Mouse (Mus musculus) retina, adult 2 months (tissue): ENCODE results near the gene Map3k15.

Experiments
- DNase-seq: peaks from one replicate; pipeline ENCODE4 v3.0.0-alpha.2; 2012; ENCODE audit warnings: low read depth, low spot score

The Map3k15 gene

DNA sequence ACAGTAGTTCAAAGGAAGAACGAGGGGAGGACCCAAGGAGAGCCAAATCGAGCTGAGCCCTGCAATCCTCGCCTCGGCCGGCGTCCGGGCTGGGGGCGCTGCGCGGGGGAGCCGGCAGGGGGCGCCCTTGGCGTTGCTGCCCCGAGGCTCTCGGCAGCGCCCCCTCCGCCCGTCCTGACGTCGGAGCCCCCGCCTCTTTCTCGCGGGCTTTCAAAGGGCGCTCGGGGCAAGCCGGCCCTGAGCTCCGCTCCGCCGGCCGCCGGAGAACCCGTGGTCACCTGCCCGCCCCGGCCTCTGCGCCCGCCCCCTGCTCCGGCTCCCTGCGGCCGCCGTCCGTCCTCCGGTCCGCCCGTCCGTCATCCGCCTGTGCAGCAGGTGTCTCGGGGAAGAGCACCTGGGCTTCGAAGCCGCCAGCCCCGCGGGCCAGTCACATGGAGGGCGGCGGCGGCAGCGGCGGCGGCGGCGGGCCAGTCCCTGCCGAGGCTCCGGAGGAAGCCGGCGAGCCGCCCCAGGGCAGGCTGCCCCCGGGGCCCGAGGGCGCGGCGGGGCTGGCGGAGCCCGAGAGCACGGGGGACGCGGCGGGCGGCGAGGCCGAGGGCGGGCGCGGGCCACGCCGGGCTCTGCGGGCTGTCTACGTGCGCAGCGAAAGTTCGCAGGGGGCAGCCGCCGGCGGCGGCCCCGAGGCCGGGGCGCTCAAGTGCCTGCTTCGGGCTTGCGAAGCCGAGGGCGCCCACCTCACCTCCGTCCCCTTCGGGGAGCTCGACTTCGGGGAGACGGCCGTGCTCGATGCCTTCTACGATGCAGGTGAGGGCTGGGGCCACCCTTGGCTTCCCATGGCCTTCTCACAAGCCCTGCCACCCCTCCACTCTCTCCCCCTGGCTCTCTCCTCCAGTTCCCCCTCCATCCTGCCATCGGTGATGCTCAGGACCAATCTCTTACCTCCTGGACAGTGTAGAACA is at the start of gene Map3k15:
Gene Map3k15, plus strand, starts transcription at position 432 of the 959 bp plus-strand sequence.
- DNase-seq: no peak

DNA sequence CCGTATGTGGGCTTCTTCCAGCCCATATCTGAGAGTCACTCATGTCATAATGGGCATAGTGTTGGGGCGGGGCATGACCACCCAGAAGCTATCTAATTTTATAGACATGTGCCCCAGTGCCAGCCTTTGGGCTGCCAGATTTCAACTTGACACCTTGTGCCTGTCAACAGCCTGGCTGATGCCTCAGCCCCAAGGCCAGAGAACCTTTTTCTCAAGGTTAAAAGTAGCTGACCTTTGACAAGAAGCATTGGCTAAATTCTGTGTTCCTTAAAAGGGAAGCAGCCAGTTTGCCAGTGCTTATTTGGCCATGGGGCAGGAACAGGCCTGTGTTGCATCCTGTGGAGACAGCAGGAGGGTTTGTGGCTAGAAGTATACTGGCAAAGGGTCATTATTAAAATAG is 45.7 kb upstream of the Map3k15 start:
- DNase-seq: no peak

DNA sequence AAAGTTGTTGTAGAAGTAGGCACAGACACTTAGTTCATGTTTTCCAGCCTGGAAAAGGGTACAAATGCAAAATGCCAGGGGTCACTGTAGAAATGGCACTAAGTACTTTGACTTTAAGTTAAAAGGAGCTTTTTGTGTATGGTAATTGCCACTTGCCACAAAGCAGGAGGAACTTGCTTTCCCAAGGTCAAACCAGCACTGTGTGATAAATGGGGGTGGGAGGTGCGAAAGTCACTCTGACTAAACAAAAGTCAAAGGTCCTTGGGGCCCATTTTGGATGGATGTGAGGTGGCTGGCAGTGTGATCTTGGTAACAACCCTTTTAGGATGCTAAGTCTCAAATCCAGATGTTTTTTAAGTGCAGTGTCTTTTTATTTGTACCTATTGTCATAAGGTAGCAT is 44.6 kb upstream of the Map3k15 start:
- no peak for DNase-seq

DNA sequence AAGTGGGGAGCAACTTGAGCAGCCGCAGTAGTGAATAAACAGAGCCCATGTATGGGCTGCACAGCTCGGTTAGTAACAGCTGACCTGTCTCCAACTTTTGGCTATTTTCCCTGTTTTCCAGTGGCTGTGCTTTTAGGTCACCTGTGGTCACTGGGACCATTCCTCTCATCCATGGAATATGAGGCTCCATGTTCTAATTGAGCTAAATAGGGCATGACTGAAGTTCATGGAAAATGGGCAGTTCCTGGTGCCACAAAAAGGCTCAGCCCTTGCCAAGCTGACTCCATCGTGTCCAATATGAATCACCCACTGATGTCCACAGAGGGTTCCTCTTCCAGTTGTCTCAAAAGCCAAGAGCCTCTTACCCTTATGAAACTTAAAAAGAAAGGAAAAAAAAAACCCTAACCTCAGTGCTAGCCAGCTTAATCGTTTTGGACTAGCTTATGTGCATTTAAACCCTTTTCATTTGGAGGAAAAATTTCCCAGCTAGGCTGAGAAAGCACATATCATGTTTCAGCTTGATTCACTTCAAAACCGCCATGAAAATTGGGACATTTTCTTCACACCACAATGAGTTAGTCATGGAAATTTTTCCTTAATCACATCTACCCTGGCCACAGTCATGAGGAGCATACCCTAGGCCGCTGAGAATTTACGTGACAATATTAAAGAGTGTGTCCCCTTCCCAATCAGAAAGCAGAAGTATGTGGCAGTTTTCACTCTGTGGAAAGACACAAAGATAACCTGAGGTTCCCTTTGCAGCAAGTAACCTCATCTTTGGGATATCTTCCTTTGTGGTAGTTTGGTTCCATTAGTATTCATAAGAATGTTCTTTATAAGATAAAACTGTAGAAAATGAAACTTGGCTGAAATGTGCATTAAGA is 34.4 kb upstream of the Map3k15 start:
- DNase-seq: no peak

DNA sequence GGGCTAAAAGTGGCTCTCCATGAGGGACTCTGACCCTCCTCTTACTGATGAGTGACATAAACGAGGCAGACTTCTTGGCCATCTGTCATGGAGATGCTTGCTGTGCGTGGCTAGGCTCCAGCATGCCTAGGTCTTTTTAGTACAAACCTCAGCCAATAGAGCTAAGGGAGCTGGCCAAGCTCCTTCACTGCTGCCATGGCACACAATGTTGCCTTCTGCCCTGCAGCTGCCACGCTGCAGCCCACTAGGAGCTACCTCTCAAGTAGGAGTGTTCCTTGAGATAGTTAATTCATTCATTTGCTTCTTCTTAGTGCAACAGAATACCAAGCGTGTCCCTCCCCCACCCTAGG is 33.8 kb upstream of the Map3k15 start:
- no peak for DNase-seq

DNA sequence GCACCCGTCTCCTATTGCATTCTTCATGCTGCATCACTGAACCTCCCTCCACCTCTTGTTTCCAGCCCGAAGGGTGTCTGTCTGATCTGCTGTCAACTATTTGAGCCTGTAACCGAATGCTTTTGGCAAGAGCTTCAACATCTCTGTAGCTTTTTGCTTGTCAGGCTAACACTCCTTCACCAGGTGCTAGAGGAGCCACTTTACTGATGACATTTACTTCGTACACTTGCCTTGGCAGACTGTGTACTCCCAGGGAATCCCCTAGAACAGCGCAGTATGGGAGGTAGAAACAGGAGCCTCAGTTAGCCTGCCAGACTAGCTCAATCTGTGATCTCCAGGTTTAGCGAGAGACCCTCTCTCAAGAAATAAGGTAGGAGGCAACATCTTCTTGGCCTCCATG is 32.8 kb upstream of the Map3k15 start:
- DNase-seq: no peak

DNA sequence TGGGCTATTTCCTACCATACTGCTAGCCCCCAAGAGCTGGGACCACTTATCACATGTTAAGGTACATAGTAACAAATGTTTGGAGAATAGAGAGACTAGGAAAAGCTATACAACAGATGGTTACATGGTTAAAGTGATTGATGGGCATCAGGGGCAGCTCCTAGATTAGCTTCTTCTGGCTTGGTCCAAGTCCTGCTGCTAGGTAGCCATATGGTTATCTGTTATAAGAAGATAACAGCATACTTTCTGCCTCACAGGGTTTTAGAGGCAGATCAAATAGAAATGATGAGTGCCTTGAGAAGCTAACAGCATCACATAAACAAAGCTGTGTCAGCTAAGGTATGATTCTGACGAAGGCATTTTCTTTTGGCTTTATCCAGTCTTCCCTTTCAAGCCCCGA is 26.8 kb upstream of the Map3k15 start:
- no peak for DNase-seq

DNA sequence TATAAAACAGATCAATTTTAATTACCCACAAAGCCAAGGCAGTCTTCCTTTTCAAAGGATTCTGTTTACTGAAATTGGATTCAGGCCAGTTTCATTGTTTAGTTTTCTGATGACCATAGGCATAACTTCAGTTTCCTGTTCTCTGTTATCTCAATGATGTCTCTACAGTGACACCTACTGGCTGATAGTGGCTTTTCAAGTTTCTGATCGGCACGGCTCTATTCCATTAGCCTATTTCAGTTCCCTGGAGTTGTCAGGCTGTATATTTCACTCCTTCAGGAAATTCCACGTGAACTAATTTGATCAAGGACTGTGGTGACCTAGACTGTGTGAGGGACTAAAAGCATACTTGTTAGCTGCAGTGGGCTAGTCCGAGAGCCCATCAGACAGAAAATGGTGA is 25.0 kb upstream of the Map3k15 start:
- peak; percentile 41 for DNase-seq

DNA sequence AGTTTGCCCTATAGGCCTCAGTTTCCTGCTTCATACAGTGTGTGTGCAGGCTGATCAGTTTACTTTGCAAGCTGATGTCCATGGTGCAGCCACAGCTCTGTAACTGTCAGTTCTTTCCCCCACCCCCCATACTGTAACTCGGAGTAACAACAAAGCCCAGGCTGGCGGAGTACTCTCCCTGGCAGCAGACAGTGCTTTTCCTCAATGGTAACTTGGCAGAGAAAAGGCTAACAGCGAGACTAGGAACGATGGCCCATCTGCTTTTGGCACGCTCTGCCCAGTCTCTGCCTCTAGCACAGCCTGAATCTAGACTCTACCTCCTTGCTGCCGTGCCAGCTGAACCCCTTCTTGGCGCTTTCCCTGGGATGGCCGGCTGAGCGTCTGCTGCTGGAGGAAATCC is 24.3 kb upstream of the Map3k15 start:
- DNase-seq: no peak

DNA sequence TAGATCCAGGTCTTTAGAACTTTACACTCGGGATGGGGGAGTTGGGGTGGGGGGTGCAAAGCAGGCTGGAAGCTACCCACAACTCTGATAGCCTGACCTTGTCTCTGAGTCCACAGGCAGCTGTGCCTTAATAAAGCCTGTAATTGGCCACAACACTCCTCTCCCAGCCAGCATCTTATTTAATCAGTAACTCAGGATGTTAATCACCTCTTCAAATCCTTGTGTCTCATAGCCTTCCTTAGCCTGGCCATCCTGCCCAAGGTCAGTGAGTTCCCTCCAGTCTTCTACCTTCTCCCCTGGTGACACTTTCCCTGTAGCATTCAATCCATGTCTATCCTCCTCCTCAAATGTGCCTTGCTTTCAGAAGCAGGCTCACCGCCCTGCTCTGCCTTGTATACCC is 19.2 kb upstream of the Map3k15 start:
- DNase-seq: no peak

DNA sequence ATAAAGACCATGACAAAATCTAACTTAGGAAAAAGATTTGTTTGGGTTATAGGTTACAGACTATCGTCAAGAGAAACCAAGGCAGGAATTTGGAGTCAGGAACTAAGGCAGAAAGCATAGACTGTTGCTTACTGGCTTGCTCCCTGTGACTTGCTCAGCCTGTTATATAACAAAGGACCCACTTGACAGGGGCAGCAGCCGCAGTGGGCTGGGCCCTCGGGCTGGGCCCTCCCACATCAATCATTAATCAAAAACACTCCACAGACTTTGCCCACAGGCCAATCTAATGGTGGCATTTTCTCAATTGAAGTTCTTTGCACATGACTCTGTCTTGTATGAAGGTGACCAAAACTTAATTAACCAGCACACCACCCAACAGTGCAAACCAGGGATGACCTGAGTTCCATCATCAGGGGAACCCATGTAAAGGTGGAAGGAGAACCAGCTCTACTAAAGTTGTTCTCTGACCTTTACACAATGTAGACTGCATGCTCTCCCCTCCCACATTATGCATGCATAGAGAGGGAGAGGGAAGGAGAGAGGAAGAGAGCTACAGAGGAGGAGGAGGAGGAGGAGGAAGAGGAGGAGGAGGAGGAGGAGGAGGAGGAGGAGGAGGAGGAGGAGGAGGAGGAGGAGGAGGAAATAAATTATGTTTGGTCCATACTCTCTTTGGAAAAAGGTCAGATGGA is 17.0 kb upstream of the Map3k15 start:
- DNase-seq: no peak

DNA sequence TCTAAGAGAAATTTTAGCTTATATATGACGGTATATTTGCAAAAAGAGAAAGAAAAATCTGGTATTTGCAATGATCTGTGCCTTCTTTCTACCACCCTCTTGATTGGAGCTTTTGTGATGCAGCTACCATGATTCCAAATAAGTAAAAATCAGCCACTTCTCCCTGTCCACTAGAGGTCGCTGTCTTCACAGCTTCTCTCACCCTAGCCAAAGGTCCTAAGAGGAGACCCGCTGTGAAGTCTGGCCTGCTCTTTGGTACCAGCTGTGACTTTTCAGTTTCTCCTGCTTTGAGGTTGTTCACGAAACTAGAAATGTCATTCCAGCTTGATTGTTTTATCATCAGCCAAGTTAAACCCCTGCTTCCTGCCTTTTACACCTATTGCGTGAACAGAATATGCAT is 14.5 kb upstream of the Map3k15 start:
- DNase-seq: peak; percentile 11

DNA sequence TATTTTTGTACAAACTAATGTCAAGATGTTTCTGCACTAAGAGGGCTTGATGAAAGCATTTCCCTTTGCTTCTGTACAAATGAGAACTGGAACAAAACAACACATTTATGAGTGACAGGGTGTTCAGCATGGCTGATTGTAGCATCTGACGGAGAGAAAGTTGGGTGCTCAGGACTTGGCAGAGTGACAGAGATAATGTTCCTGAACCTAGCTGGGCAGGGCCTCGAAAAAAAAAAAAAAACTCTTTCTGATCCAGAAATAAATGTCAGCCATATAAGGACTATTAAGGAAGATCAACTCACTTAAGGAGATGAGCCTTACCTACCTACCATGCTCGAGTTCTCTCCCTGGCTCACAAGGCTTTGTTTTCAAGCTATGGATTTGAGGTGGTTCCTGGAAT is 12.0 kb upstream of the Map3k15 start:
- no peak for DNase-seq

DNA sequence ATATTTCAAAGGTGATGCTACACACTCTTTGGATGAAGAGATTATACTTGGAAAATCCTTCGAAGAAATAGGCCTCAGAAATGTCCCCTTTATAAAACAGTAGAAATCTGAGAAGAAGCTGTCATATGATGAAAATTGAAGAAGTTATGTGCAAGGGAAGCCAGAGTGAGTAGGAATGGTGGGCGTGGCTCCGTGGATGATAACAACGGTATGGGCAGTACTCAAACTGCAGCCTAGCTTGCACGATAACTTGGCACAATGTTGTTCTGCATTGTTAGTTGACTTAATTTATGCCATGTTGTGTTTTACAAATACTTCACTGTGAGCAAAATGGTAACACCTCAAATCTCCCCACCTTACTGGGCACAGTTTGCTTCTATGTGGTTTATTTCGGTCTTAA is 7.6 kb downstream of the Map3k15 start:
- DNase-seq: no peak

DNA sequence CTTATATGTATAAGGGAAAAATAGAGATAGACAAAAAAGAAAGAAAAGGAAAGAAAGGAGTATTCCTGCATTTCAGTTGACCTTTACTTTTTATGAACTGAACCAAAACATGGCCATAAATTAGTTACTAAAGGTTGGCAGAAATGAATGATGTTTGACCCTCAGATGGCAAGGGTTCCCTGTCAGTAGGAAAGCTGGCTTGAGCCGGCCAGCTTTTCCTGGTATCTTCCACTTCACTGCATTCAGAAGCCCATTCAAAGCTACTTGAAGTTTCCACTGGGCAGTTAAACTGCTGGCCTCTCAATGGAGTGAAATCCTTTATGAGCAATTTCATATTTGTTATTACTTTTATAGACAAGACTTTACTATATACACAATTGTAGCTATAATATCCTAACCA is 65.1 kb downstream of the Map3k15 start:
- DNase-seq: no peak

DNA sequence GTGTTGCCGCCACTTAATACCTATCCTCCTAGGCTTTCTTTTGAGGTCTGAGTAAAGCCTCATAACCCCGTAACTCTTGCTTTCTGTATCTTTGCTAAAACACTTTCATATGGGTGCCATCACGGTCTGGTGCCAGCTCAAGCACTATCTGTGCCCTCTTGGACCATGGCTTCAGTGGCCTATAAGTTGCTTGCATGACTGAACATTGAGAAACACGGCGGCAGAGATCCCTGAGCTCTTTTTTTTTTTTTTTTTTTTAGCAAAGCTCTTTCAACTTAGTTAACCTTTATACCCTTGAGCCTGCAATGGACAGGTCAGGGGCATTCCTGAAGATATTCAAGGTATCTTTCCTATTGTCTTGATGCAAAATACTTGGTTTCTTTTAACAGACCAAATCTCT is 66.4 kb downstream of the Map3k15 start:
- DNase-seq: no peak

DNA sequence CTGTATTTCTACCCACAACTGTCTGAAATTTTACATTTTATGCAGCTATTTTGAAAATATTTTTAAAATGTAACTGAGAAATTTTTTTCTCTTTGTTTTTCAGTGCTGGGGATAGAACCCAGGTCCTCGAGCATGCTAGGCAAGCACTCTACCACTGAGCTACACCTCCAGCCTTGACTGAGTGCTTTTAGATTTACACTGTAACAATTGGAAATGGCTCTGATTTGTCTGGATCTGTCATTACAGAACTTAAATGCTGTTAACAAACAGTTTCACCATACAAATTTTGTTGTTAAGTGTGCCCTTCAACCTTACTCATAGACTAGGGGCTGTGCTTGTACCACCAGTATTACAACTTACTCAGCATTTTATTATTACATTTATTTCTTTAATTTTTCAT is 103.7 kb downstream of the Map3k15 start:
- DNase-seq: no peak

DNA sequence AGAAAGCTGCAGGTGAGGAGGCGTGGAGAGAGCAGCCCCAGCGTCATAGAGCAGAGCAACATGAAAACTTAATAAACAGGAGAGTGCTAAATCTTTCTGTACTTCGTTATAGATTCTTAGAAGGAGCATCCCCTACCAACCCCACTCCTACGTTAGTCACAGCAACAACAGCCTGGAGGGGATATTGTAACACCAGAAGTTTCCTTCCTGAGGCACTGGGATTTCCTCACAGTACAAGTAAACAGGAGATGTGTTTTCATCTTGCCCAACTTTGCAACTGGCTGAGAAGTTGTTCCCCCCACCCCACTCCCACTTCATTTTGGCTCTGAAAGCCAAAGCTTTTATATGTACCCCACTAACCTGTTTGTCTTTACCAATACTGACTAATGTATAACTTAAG is 119.6 kb downstream of the Map3k15 start:
- no peak for DNase-seq

DNA sequence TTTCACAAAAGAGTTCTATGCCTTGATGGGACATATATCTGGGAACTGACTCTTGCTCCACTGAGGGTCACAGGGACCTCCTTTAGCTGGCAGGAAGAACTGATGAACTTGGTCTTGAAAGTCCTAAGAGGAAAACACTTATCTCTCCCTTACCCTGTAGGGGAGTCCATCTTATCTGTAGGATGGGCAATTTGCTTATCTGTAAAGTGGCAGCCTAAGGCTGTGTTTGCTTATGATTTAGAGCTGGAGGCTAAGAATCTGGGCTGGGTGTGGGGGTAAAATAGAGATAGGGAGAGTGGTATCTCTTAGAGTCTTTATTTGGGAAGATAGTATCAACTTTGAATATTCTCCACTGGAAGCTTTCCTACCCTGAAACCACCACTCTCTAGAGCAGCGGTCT is 125.5 kb downstream of the Map3k15 start:
- no peak for DNase-seq

DNA sequence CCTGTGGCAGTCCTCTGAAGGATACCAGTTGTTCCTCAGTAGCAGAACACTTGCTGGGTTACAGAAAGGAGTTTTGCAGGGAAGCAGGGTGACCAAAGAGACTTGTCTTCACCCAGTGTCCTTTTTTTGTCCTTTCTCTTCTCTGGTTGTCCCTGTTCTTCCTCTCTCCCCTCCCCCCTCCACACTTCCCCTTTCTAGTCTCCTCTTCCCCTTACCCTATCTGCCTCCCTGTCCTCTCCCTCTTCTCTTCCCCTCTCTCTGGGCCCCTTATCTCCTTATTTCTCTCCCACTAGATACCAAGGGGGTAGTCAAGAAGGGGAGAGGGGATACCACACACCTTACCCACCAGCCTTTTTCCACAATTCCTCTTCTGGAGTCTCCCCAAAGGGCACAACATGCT is 127.8 kb downstream of the Map3k15 start:
- no peak for DNase-seq

DNA sequence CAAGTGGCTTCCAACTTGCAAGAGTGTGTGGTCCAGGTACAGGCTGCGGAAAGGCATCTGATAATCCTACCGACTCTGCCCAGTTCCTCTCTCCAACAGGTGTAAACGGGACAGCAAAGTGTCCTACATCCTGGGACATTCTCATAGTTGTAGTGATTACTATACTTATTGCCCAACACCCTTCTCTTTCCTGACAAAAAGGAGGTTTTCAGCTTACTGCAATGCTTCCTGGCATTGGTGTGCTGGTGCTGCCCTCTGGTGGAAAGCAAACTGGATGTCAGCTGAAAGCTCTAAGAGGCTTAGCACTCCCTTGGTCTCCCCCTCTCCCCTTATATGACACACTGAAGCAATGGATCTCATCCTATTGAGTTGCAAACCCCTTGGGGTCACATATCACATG is 128.4 kb downstream of the Map3k15 start:
- DNase-seq: peak; percentile 38

DNA sequence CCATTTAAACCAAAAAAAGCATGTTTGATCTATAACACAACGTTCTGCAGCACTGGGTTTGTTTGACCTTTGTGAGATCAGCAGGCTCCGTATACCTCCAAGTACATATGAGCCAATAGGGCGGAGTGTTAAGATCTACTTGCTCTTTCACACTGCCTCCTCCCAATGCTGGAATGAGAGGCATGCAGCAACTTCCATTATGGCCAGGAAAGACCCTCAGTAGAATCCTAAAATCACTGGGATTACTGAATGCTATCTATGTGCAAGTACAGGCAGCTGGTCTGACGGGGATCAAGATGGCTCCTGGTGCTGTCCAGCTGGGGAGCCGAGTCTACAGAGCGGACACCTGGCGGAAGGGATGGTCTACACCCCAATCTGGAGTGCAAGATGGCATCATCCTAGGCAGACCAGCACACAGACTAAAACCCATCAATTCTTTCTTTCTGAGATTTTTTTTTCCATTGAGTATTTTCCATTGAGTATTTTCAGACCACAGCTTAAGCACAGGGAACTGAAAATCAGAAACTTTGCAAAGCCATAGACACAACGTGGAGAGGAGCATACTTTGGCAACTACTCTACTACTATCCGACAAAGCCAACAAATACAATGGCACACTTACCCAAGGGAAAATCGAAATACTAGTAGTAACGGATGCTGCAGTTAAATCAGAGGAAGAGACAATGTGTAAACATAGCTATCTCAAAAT is 146.1 kb downstream of the Map3k15 start:
- no peak for DNase-seq
